Mouse (Mus musculus): ENCODE measurements at regions not wholly inside any gene's neighbourhood (a gene's known extent, or its start where the extent isn't known, plus 50 kb on each side); places are given as distances from the start of the nearest gene placed in this dataset.

GRCm38 (mm10) chr3:60138319-60138718 is 56.6 kb downstream of the Sucnr1 start:
- Histone ChIP-seq H3K27me3 (ENCODE audit: control insufficient read depth, insufficient read depth, insufficient read length) (no peaks in the 10 kb centered on the region), H3K4me2 (ENCODE audit: low read depth) (no peak overlapping the region), H3K79me2 (ENCODE audit: control insufficient read depth, insufficient read depth) (no peaks in the 10 kb centered on the region), H3K4me3 (no peak overlapping the region), H3K36me3 (ENCODE audit: control insufficient read depth, insufficient read depth) (no peaks in the 10 kb centered on the region), H3ac (ENCODE audit: control insufficient read depth, insufficient read length) (no peak overlapping the region)
- TF ChIP-seq MYOD1 (IDR thresholded peaks at IDR 0.05; ENCODE audit: control insufficient read depth in 1 of 3, insufficient read length in 2 of 3, low read depth in 2 of 3), result peak in 1 of 3 experiments; percentile 53
- no peak for TF ChIP-seq TCF3 (IDR thresholded peaks at IDR 0.05; ENCODE audit: insufficient read length, low read depth)

GRCm38 (mm10) chr3:60159865-60160264 is 78.2 kb downstream of the Sucnr1 start:
- Histone ChIP-seq H3K4me2 (ENCODE audit: low read depth) (no peak overlapping the region), H3K27me3 (ENCODE audit: control insufficient read depth, insufficient read depth, insufficient read length) (no peaks in the 10 kb centered on the region), H3K79me2 (ENCODE audit: control insufficient read depth, insufficient read depth) (no peaks in the 10 kb centered on the region), H3K36me3 (ENCODE audit: control insufficient read depth, insufficient read depth) (no peaks in the 10 kb centered on the region), H3ac (ENCODE audit: control insufficient read depth, insufficient read length) (no peak overlapping the region), H3K4me3 (no peak overlapping the region)
- no peak for TF ChIP-seq POLR2A (IDR thresholded peaks at IDR 0.05; ENCODE audit: insufficient read length, low read depth)
- no peak for TF ChIP-seq MYOD1 (IDR thresholded peaks at IDR 0.05; ENCODE audit: control insufficient read depth in 1 of 3, insufficient read length in 2 of 3, low read depth in 2 of 3)
- no peak for TF ChIP-seq USF1 (IDR thresholded peaks at IDR 0.05; ENCODE audit: low read depth)
- no peak for TF ChIP-seq TCF3 (IDR thresholded peaks at IDR 0.05; ENCODE audit: insufficient read length, low read depth)
- TF ChIP-seq SRF (IDR thresholded peaks at IDR 0.05; ENCODE audit: control insufficient read depth, insufficient read length, low read depth), result no peak
- no peak for TF ChIP-seq REST (IDR thresholded peaks at IDR 0.05; ENCODE audit: insufficient read depth, insufficient read length)
- no peak for TF ChIP-seq E2F4 (IDR thresholded peaks at IDR 0.05; ENCODE audit: insufficient read depth)
- TF ChIP-seq POLR2AphosphoS2 (IDR thresholded peaks at IDR 0.05; ENCODE audit: insufficient read length, low read depth), result no peak
- TF ChIP-seq CEBPB (IDR thresholded peaks at IDR 0.05; ENCODE audit: insufficient read depth, poor library complexity, severe bottlenecking), result no peak
- no peak for TF ChIP-seq MAX (IDR thresholded peaks at IDR 0.05; ENCODE audit: low read depth)
- TF ChIP-seq MYOG (IDR thresholded peaks at IDR 0.05; ENCODE audit: control insufficient read depth in 1 of 3, insufficient read depth in 1 of 3, insufficient read length in 2 of 3, low read depth in 2 of 3), result no peak
- TF ChIP-seq TCF12 (IDR thresholded peaks at IDR 0.05; ENCODE audit: insufficient read depth, poor library complexity, severe bottlenecking), result no peak

GRCm38 (mm10) chr3:60167633-60168032 is 86.0 kb downstream of the Sucnr1 start:
- Histone ChIP-seq H3K36me3 (ENCODE audit: control insufficient read depth, insufficient read depth) (no peaks in the 10 kb centered on the region), H3K4me2 (ENCODE audit: low read depth) (no peak overlapping the region), H3K4me3 (no peak overlapping the region), H3K27me3 (ENCODE audit: control insufficient read depth, insufficient read depth, insufficient read length) (no peaks in the 10 kb centered on the region), H3K79me2 (ENCODE audit: control insufficient read depth, insufficient read depth) (no peaks in the 10 kb centered on the region), H3ac (ENCODE audit: control insufficient read depth, insufficient read length) (no peak overlapping the region)
- no peak for TF ChIP-seq MAX (IDR thresholded peaks at IDR 0.05; ENCODE audit: low read depth)
- no peak for TF ChIP-seq REST (IDR thresholded peaks at IDR 0.05; ENCODE audit: insufficient read depth, insufficient read length)

GRCm38 (mm10) chr3:60168135-60168926 is 86.7 kb downstream of the Sucnr1 start:
- Histone ChIP-seq H3K27me3 (ENCODE audit: control insufficient read depth, insufficient read depth, insufficient read length) (no peaks in the 10 kb centered on the region), H3K79me2 (ENCODE audit: control insufficient read depth, insufficient read depth) (no peaks in the 10 kb centered on the region), H3K36me3 (ENCODE audit: control insufficient read depth, insufficient read depth) (no peaks in the 10 kb centered on the region), H3ac (ENCODE audit: control insufficient read depth, insufficient read length) (no peak overlapping the region), H3K4me3 (no peak overlapping the region), H3K4me2 (ENCODE audit: low read depth) (no peak overlapping the region)
- no peak for TF ChIP-seq POLR2A (IDR thresholded peaks at IDR 0.05; ENCODE audit: insufficient read length, low read depth)
- no peak for TF ChIP-seq MAX (IDR thresholded peaks at IDR 0.05; ENCODE audit: low read depth)
- TF ChIP-seq MYOG (IDR thresholded peaks at IDR 0.05; ENCODE audit: control insufficient read depth in 1 of 3, insufficient read depth in 1 of 3, insufficient read length in 2 of 3, low read depth in 2 of 3), result no peak
- no peak for TF ChIP-seq USF1 (IDR thresholded peaks at IDR 0.05; ENCODE audit: low read depth)
- no peak for TF ChIP-seq E2F4 (IDR thresholded peaks at IDR 0.05; ENCODE audit: insufficient read depth)
- TF ChIP-seq SRF (IDR thresholded peaks at IDR 0.05; ENCODE audit: control insufficient read depth, insufficient read length, low read depth), result no peak

- Histone ChIP-seq H3K27me3 (ENCODE audit: control insufficient read depth, insufficient read depth, insufficient read length) (no peaks in the 10 kb centered on the region), H3K4me3 (no peak overlapping the region), H3K4me2 (ENCODE audit: low read depth) (no peak overlapping the region), H3K79me2 (ENCODE audit: control insufficient read depth, insufficient read depth) (no peaks in the 10 kb centered on the region), H3K36me3 (ENCODE audit: control insufficient read depth, insufficient read depth) (no peaks in the 10 kb centered on the region), H3ac (ENCODE audit: control insufficient read depth, insufficient read length) (no peak overlapping the region)
- no peak for TF ChIP-seq CEBPB (IDR thresholded peaks at IDR 0.05; ENCODE audit: insufficient read depth, poor library complexity, severe bottlenecking)
- TF ChIP-seq POLR2AphosphoS2 (IDR thresholded peaks at IDR 0.05; ENCODE audit: insufficient read length, low read depth), result no peak
- no peak for TF ChIP-seq E2F4 (IDR thresholded peaks at IDR 0.05; ENCODE audit: insufficient read depth)
- no peak for TF ChIP-seq TCF3 (IDR thresholded peaks at IDR 0.05; ENCODE audit: insufficient read length, low read depth)
- no peak for TF ChIP-seq MYOG (IDR thresholded peaks at IDR 0.05; ENCODE audit: control insufficient read depth in 1 of 3, insufficient read depth in 1 of 3, insufficient read length in 2 of 3, low read depth in 2 of 3)
- no peak for TF ChIP-seq POLR2A (IDR thresholded peaks at IDR 0.05; ENCODE audit: insufficient read length, low read depth)
- TF ChIP-seq MYOD1 (IDR thresholded peaks at IDR 0.05; ENCODE audit: control insufficient read depth in 1 of 3, insufficient read length in 2 of 3, low read depth in 2 of 3), result no peak
- no peak for TF ChIP-seq REST (IDR thresholded peaks at IDR 0.05; ENCODE audit: insufficient read depth, insufficient read length)
- TF ChIP-seq MAX (IDR thresholded peaks at IDR 0.05; ENCODE audit: low read depth), result no peak
- no peak for TF ChIP-seq SRF (IDR thresholded peaks at IDR 0.05; ENCODE audit: control insufficient read depth, insufficient read length, low read depth)
- TF ChIP-seq TCF12 (IDR thresholded peaks at IDR 0.05; ENCODE audit: insufficient read depth, poor library complexity, severe bottlenecking), result no peak
- TF ChIP-seq USF1 (IDR thresholded peaks at IDR 0.05; ENCODE audit: low read depth), result no peak
Measured at GRCm38 (mm10) chr3:60169606-60170005, 87.9 kb downstream of the Sucnr1 start.
